Mouse (Mus musculus) Patski (cell line): ENCODE measurements around the gene Usp5. TPM values are rescaled to one million over a fixed set of nuclear protein-coding genes. Genes with fewer than 3 reads are reported as not detected.
"Not testable (repeated sequence)": the region's sequence is repeated elsewhere in the genome, so short reads cannot be mapped to it uniquely, and the experiment has no call there.

Source experiments
- ATAC-seq: fragments of 100-300 bp; one replicate; pipeline ENCODE4 v1.8.0; 2021
- CTCF ChIA-PET: fragments of 350-600 bp; sonication (Branson Sonifier 250); formaldehyde crosslinking; loops from one replicate; lab custom pipeline; 2022; ENCODE audit warnings: inconsistent platforms; lab: Charles Lee
- POLR2A ChIA-PET: fragments of 350-600 bp; sonication (Branson Sonifier 250); formaldehyde crosslinking; loops from one replicate; lab custom pipeline; 2022; ENCODE audit warnings: antibody characterized with exemption, inconsistent platforms; lab: Charles Lee
- DNase-seq: peaks from one replicate; pipeline ENCODE4 v3.0.0-alpha.2; 2011; ENCODE audit warnings: low read depth, low spot score
- H3K27me3 ChIP-seq: fragments of 371-371 bp; one replicate; pipeline ENCODE4 v1.5.1; 2021
- CTCF ChIP-seq: fragments of 100-300 bp; IDR thresholded peaks from one replicate; pipeline ENCODE4 v1.5.1; 2021
- in situ Hi-C: fragments of 300-500 bp; cut with MboI; formaldehyde crosslinking; loops from 3 replicates; pipeline ENCODE4 v1.11.1; 2018; ENCODE audit warnings: low pct_unique_long_range_greater_than_20kb, mixed read lengths
- polyA plus RNA-seq: library from polyadenylated mRNA; unstranded; gene quantifications from one replicate; pipeline ENCODE4 v1.2.3, GENCODE M21; 2021

Usp5 gene
- polyA plus RNA-seq, 1 experiment from 2014 or later, result 130 TPM

GRCm38 (mm10) chr6:124847305-124847704 lies 18.0 kb upstream of the Usp5 start:
- no peak for TF ChIP-seq CTCF
- in situ Hi-C loops, result no loop called here
- POLR2A ChIA-PET, result interaction anchor here (0.7 kb wide), 2 partner anchors 38 to 57 kb away, joined by 3 read pairs; no protein-coding TSS in a partner anchor
- CTCF ChIA-PET, result interaction anchor here (0.6 to 1.9 kb wide), 12 partner anchors 9 to 146 kb away, joined by 3 to 15 read pairs (median 3); partner anchors contain the start of genes Cdca3 and Usp5
- DNase-seq, result no peak
- ATAC-seq, result no peak
- no peaks in the 10 kb centered on the region for H3K27me3 ChIP-seq

GRCm38 (mm10) chr6:124840241-124841167 lies 11.2 kb upstream of the Usp5 start, which contains the start of gene Gnb3:
Gene Gnb3, minus strand, starts transcription at chr6:124840275.
- ChIA-PET CTCF (no interaction called here), POLR2A (interaction anchor here (0.7 kb wide), 1 partner anchor 267 kb away, joined by 3 read pairs; no protein-coding TSS in a partner anchor)
- in situ Hi-C loops, result no loop called here
- no peaks in the 10 kb centered on the region for H3K27me3 ChIP-seq
- ATAC-seq (no peak), DNase-seq (no peak)
- TF ChIP-seq CTCF, result no peak

GRCm38 (mm10) chr6:124839805-124840204 lies 10.5 kb upstream of the Usp5 start:
- ChIA-PET POLR2A (interaction anchor here (0.7 kb wide), 1 partner anchor 266 kb away, joined by 3 read pairs; no protein-coding TSS in a partner anchor), CTCF (interaction anchor here (1.4 kb wide), 1 partner anchor 10 kb away, joined by 3 read pairs; the partner anchor contains the start of gene Cdca3)
- no peaks in the 10 kb centered on the region for H3K27me3 ChIP-seq
- TF ChIP-seq CTCF, result no peak
- DNase-seq, result no peak
- in situ Hi-C loops, result no loop called here
- ATAC-seq, result no peak

GRCm38 (mm10) chr6:124836411-124836810 lies 7.1 kb upstream of the Usp5 start:
- POLR2A ChIA-PET, result no interaction called here
- no peak for TF ChIP-seq CTCF
- in situ Hi-C loops, result no loop called here
- DNase-seq, result no peak
- no peak for ATAC-seq
- CTCF ChIA-PET, result interaction anchor here (3.0 kb wide), 1 partner anchor 11 kb away, joined by 15 read pairs; no protein-coding TSS in a partner anchor
- no peaks in the 10 kb centered on the region for H3K27me3 ChIP-seq

GRCm38 (mm10) chr6:124835531-124835930 lies 6.2 kb upstream of the Usp5 start:
- ChIA-PET POLR2A (no interaction called here), CTCF (no interaction called here)
- in situ Hi-C loops, result no loop called here
- no peak for DNase-seq
- no peak for TF ChIP-seq CTCF
- ATAC-seq, result no peak
- no peaks in the 10 kb centered on the region for H3K27me3 ChIP-seq

GRCm38 (mm10) chr6:124834512-124835081 lies 5.3 kb upstream of the Usp5 start:
- ChIA-PET CTCF (no interaction called here), POLR2A (no interaction called here)
- ATAC-seq (no peak), DNase-seq (no peak)
- TF ChIP-seq CTCF, result no peak
- in situ Hi-C loops, result no loop called here
- H3K27me3 ChIP-seq, result no peaks in the 10 kb centered on the region

- ATAC-seq, result no peak
- ChIA-PET POLR2A (interaction anchor here (1.2 to 1.3 kb wide), 2 partner anchors 22 to 24 kb away, joined by 3 read pairs; partner anchors contain the start of gene Spsb2), CTCF (interaction anchor here (2.4 kb wide), 1 partner anchor 215 kb away, joined by 5 read pairs; no protein-coding TSS in a partner anchor)
- no peak for TF ChIP-seq CTCF
- in situ Hi-C loops, result no loop called here
- DNase-seq, result no peak
- H3K27me3 ChIP-seq, result no peaks in the 10 kb centered on the region
These were observed 2.4 kb upstream of the Usp5 start for GRCm38 (mm10) chr6:124831649-124832048.

- DNase-seq, in situ Hi-C loops, ATAC-seq, H3K27me3 ChIP-seq: not testable (repeated sequence)
- ChIA-PET CTCF (interaction anchor here (2.4 kb wide), 1 partner anchor 215 kb away, joined by 5 read pairs; no protein-coding TSS in a partner anchor), POLR2A (interaction anchor here (1.2 to 3.9 kb wide), 2 partner anchors 20 to 23 kb away, joined by 3 to 27 read pairs; partner anchors contain the start of gene Spsb2)
These were observed 1.9 kb upstream of the Usp5 start for GRCm38 (mm10) chr6:124831199-124831598.

- DNase-seq (peak; percentile 86), ATAC-seq (peak; percentile 88)
- in situ Hi-C loops, result no loop called here
- POLR2A ChIA-PET, result interaction anchor here (0.6 to 3.9 kb wide), 4 partner anchors 19 to 87 kb away, joined by 3 to 27 read pairs (median 3); partner anchors contain the start of gene Spsb2
- CTCF ChIA-PET, result interaction anchor here (1.1 to 1.3 kb wide), 3 partner anchors 9 to 25 kb away, joined by 3 read pairs; no protein-coding TSS in a partner anchor
- no peak for TF ChIP-seq CTCF
- no peaks in the 10 kb centered on the region for H3K27me3 ChIP-seq
These were observed 766 bp upstream of the Usp5 start for GRCm38 (mm10) chr6:124829799-124830700.
